Mouse (Mus musculus): ENCODE measurements around the gene Plp2. TPM values are rescaled to one million over a fixed set of nuclear protein-coding genes. Genes with fewer than 3 reads are reported as not detected.
"Not testable (repeated sequence)": the region's sequence is repeated elsewhere in the genome, so short reads cannot be mapped to it uniquely, and the experiment has no call there.

Plp2 gene
- total RNA-seq (2021): 10 to 100 TPM; 54.2 to 55.4 TPM
- long read RNA-seq, experiment 1, transcript Plp2-201 (5 exons, 1,157 nt): major isoform, 22 of 25 reads
- long read RNA-seq, experiment 1, partial matches to known transcripts: 0 of 25 reads
- long read RNA-seq, experiment 1, other reads (novel, unspliced or antisense): 3 of 25 reads
- long read RNA-seq, experiment 2, transcript Plp2-201 (5 exons, 1,157 nt): major isoform, 24 of 26 reads
- long read RNA-seq, experiment 2, partial matches to known transcripts: 1 of 26 reads
- long read RNA-seq, experiment 2, other reads (novel, unspliced or antisense): 1 of 26 reads

DNA sequence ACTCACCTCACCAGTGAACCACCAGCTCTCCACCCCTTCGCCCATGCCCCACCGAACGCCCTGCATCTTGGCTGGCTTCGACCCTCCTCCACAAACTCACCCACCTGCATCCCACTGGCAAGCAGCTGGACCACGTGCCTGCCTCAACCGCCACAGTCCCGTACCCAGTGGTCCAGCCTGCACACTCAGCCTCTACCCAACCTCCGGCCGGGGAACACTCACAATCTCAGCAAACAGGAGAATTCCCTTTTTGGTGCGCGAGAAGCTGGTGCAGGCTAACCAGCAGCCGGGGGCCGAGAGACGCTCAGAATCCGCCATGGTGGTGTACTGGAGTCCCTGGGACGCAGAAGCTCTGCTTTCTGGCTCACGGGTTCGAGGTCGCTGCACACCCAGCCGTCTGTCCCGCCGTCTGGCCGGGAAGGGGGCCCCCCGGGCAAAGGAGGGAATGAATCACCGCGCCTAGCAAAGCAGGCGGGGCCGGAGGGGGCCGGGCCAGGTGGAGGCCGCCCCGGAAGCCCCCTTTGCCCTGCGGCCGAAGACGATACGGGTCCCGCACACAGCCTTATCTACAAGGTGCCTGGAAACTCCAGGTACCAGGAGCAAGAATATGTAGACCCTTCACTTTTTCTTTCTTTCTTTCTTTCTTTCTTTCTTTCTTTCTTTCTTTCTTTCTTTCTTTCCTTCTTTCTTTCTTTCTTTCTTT, at the start of gene Plp2:
Gene Plp2 (minus strand): TSS at position 470 of the 703 bp plus-strand sequence.
- no peak for DNase-seq

DNA sequence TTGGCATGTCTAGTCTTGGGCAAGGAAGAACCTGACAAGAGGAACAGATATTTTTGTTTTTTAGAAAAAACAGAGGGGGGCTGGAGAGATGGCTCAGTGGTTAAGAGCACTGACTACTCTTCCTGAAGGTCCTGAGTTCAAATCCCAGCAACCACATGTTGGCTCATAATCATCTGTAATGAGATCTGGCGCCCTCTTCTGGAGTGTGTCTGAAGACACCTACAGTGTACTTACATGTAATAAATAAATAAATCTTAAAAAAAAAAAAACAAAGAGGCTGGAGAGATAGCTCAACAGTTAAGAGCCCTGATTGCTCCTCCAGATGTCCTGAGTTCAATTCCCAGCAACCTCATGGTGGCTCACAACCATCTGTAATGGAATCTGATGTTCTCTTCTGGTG, 44.9 kb upstream of the Plp2 start:
- not testable (repeated sequence) for DNase-seq

DNA sequence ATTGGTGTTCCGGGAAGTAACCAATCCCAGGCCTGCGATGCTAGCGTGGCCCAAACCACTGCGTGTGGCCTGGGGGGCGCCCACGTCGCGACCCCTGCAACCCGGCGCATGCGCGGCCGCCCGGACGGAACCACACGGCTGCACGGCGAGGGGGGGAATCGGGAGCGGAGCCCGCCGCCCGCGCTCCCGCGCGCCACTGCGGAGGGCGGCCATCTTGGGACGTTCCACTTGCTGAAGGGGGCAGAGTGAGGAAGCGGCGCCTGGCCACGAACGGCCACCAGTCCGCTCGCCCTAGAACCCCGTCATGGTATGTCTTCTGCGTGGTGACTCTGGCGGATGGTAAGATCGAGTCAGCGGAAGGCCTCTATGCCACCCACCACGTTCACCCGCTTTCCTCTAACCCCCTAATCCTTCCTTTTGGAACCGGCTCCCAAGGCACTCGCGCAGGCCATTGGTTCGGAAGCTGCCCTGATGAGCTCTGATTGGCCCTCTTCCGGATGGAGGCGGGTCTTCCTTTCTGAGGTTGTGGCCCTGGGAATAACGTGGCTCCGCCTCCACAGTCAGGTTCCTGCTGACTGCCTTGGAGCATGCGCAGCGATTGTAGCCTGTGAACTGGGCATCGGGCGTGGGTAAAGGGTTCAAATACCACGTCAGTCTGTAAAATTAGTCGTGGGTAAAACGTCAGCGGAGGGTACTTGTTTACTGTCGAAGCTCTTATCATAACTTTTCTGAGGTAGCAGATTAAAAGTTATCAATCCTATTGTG, 43.1 kb upstream of the Plp2 start, which contains the start of gene Wdr45:
Gene Wdr45 (plus strand): TSS at position 199 of the 765 bp plus-strand sequence.
- peak; percentile 80 for DNase-seq

DNA sequence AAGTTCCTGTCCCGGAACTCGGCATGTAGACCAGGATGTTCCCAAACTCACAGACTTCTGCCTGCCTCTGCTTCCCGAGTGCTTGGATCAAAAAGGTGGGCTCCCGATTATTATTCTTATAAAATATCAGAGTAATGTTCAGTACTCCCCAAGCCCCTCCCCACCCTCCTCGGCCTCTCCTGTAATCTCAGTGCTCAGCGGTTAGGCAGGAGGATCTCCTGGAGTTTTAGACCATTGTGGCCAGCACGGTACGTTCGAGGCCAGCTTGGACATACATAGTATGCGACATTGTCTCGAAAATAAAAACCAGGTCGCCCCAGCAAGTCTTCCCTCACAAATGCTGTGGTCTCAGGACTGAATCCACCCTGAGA, 42.6 kb upstream of the Plp2 start:
- not testable (repeated sequence) for DNase-seq

DNA sequence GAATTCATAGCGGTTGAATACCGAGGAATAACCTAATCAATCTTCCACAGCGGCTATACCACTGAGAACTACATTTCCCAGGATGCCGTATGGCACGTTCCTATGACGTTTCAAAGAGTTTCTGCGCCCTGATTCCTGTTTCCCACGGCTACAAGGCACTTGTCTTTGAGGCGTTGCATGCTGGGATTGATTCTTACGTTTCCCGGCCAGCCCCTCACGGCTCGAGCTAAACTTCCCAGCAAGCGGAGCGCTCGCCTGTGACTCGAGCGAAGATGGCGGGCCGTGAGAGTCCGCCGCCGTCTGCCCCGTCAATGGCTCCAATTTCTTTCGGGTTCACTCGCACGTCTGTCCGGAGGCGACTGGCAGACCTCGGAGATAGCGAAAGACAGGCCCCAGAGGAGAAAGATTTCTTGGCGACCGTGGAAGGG, 25.8 kb upstream of the Plp2 start, which contains the start of gene Gpkow:
Gene Gpkow (plus strand): TSS at position 178 of the 428 bp plus-strand sequence.
- DNase-seq: peak; percentile 57

DNA sequence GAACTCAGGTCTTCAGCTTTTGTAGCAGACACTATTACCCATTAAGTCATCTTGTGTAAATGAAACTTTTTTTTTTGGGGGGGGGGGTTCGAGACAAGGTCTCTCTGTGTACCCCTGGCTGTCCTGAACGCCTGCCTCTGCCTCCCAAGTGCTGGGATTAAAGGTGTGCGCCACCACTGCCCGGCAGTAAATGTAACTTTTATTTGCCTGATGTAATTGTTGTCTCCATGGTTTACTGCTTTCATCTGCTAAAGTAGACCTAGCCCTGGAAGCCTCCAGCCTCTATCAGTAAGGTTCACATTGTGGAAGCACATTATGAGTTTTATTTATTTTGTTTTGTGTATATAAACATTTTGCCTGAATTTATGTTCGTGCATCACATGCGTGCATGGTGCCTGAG, 25.3 kb upstream of the Plp2 start:
- no peak for DNase-seq

DNA sequence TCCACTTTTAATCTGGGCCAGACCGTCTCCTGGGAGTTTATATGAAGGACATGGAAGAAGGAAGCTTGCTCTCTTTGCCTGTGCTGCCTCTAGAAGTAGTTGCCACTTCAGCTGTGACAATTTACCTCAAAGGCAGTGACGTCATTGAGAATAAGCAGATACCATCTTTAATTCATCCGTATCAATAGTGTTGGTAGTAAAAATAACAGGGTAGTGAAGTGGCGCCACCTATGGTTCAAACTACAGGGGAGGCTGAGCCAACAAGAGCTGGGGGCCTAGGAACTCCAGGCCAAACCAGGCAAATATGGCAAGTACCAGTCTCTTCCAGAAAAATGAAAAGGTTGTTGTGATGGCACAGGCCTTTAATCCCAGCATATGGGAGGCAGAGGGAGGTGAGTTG, 21.7 kb upstream of the Plp2 start:
- no peak for DNase-seq

DNA sequence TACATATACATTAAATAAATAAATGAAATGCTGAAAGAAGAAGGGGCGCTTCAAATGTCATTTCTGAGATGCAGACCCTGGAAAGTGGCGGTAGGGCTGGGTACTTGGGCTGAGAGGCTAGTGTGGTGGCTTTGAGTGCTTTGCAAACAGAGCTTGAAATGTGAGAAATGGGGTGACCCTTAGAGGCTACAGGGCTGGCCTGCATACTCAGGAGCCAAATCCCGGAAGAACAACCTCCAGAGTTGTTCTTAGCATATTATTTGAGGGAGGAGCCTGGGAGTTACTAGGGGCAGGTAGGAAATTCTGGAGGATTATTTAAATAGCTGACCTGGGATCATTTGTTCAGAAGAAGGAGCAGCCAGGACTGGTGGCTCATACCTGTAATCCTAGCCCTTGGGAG, 19.3 kb upstream of the Plp2 start:
- no peak for DNase-seq

DNA sequence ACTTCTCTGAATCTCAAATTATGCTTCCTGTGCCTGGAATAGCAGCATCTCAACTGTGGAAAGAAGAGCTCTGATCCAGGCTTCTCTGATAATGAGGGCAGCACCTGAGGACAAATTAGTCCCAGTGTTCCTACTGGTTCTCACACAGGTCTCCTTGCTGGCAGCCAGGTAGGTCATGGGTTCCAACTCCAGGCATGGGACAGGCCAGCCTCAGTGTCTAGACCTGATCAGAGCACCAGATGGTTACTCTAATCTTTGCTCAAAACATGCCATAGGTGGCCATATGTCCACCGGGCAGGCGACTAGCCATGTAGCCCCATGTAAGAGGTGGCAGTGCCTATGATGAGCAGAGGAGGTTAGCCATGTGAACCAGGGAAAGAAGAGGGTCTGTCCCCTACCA, 17.1 kb upstream of the Plp2 start:
- no peak for DNase-seq

DNA sequence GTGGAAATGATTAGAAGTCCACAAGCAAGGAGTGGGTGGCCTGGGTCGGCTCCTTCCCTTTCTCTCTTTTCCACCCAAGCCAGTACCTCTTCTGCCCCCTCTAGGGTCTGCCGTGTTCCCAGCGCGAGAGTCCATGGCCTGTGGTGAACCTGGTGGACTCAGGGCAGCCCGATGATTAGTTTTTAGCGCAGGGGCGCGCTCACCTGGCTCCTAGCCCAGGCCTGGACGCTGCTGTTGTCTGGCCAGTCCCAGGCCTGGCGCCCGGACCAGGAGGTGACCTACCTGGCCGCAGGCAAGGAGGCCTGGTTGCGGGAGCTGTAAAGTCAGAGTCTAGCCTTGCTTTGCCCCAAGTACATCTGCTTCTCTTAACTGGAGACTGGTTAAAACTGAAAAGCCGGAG, 9.7 kb upstream of the Plp2 start, which contains the start of gene Magix:
Gene Magix (minus strand): TSS at position 388 of the 400 bp plus-strand sequence.
- DNase-seq: no peak

DNA sequence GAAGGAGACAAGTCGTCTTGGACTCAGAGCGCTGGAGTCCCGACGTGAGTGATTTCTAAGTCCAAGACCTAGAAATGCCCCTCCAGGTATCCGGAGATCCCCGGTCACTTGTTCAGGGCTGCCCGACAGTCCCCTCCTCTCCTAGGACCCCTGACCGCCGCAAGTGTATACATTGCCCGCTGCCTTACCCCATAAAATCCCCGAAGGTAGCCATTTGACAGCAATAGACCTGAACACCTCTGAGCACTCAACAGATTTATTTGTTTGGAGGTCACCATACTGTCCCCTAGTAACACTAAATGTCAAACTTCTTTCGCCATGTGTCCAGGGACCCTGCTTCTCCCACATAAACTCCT, 8.8 kb upstream of the Plp2 start:
- DNase-seq: no peak

DNA sequence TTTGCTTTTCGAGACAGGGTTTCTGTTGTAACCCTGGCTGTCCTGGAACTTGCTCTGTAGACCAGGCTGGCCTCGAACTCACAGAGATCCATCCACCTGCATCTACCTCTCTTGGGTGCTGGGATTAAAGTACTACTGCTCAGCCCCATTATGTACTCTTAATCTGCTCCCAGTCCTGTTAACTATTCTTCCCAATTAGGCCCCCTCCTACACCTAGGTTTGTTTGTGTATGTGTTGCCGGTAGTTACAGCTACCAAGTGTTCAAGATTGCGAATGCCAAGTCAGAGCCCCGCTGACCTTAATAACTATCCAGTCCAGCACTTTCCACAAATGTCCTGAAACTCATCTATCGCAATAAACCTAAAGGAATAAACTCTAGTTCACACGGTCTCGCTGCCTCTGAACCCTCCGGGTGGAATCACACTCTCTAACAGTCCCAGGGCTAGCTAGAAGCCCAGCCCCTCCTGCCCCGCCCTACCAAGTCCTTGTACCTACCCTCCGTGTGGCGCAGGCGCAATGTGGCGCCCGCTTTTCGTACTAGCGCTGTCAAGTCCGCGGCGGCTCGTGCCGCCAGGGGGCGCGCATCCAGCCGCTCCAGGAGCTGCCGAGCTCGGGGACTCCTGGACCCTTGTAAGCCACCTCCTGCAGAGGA, 8.3 kb upstream of the Plp2 start:
- DNase-seq: peak; percentile 91

DNA sequence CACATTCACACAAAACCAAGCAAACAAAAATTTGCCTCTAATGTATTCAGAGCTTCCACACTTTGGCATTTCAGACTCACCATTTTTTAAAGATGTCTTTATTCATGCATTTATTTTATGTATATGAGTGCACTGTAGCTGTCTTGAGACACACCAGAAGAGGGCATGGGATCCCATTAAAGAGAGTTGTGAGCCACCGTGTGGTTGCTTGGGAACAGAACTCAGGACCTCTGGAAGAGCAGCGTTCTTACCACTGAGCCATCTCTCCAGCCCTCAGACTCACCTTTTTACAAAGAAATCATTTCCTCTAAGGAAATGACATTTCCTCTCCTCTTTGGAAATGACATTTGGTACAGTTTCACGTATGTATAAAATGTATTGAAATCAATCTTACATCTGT, 7.8 kb upstream of the Plp2 start:
- no peak for DNase-seq

DNA sequence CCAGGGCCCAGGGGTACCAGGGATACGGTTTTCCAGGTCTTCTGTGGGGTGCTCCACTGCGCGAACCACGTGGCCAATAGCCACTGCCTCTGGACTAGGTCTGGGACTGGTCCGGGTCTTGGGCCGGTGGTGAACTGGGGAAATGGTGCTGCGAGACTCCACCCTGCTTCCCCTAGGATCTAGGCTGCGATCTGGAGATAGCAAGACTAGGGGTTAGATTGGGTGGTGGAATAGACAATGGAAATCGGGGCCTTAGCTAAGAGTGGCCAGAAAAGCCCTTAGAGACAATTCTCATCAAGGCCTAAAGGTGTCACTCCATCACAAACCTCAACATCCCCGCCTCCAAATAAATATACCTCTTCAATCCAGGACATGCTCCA, 3.8 kb upstream of the Plp2 start:
- no peak for DNase-seq

DNA sequence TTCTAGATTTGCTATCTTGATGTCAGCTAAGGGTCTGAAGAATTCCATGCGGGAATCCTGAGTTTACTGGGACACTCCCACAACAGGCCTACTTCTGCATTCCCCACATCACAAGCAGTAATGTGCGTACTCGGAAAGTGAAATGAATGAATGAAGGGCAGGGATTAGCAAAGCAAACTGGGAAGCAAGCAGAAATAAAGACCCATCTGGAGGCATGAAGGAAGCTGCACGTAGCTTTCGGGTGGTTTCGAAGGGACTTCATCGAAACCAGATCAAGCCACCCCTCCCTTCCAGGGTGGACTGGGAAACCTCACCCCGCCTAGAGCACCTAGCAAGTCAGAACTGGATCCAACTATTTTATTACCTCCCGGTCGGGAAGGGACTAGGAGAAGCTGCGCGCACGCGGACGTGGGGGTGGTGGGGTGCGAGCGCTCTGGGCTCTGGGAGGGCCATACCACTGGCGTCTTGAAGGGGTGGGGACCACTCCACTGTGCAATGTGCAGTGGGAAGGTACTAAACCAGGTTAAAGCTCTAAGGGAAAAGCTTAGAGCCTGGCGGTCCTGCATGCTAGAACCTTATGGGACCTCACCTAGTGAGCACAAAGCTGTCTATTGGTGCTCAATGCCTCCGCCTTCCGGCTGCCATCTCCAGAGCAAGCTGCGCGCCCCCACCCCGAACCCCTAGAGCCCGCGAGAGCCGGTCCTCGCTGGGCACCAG, 3.3 kb upstream of the Plp2 start:
- no peak for DNase-seq

DNA sequence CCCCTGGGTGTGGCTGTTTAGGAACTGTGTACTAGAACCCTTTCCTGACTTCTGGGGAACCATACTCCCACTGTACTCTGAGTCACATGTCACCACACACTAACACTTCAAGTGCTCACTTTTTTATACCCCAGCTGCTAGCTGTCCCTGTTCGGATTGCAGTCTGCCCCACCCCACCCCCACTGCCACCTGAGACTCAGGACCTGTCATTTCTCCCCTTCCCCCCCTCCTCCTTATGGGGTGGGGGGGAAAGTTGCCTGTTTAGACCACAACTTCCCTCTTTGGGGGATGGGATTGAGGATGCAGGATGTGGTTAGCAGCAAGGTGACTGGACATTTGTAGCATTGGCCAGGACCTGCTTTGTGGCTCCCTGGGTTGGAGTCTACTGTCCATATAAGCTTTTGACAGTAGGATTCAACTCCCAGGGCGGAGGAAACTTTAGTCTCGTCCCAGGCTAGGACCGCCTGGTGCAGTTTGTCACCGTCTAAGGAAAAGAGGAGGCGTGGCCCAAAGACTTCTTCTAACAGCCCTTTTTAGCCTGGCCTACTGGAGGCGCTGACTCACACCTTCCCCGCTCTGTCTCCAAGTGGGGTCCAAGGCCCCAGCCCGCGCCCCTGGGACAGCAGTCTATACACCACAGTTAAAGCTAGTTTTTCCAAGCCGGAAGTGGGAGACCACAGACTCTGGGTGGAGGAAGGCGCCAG, 2.5 kb upstream of the Plp2 start:
- no peak for DNase-seq

DNA sequence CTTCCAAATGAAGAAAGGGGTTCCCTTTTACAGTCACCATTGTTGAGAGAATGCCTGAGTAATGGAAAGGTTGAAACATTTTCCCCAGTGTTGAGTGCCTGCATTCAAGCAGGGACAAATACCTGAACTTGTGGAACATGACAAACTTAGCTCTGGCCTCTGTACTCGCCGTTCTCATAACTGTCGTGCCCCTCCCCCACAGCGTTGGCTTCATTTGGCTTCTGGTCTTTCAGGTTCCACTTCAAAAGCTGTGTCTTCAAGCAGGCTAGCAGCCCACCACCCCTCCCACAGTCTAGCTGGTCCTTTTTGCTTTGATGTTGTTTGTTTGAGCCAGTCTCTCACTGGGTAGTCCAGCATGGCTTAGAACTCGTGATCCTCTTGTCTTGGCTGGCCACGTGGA, 1.5 kb upstream of the Plp2 start:
- no peak for DNase-seq

DNA sequence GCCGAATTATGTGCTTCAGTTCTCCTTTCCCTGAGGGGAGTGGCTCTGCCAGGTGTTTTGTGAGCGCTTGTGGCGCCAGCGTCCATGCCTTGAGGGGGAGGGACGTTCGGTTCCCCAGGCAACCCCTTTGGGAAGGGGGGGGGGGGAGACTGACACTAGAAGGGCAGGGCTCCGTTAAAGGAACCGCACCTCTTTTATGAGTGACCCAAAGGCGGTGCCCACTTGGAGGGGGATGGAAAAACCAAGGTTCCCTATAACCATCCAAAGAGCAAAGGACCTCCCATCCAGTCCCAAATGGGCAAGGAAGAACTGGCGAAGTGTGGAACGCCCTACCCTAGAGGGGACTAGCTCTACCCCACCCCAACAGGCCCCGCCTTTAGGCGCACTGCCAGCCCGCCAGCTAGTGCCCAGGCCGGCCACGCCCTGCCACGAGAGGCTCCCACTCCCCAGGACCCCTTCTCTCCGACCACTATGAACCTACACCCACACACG, 754 bp downstream of the Plp2 start:
- peak; percentile 66 for DNase-seq

DNA sequence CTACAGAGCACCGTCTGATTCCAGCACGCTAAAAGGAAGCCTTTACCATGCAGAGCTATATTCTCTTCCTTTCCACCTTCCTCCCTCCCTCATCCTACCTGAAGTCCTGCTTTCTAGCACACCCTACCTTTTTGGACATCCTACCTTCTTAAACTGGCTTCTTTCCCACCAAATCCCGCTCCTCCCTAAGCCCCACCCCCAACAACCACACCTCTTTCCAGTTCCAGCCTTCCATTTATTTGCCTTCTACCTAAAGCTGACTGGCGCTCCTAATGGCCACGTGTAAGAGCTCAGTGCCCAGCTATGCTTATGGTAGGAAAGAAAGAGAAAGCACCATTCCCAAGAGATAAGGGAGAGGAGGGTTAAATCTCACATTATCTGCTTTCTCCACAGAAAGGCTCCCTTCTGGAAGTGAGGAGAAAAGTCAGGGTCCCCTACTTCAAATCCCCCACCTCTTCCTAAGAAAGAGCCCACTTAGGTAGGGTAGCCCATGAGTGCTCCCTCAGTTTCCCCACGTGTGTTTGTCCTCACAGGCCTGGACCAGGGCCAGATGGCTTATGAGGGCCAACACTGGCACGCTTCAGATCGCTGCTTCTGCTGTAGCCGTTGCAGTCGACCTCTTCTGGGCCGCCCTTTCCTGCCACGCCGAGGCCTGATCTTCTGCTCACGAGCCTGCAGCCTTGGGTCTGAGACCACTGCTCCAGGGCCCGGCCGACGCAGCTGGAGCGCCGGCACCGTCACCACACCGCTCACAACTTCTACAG, 5.3 kb downstream of the Plp2 start:
- DNase-seq: no peak

DNA sequence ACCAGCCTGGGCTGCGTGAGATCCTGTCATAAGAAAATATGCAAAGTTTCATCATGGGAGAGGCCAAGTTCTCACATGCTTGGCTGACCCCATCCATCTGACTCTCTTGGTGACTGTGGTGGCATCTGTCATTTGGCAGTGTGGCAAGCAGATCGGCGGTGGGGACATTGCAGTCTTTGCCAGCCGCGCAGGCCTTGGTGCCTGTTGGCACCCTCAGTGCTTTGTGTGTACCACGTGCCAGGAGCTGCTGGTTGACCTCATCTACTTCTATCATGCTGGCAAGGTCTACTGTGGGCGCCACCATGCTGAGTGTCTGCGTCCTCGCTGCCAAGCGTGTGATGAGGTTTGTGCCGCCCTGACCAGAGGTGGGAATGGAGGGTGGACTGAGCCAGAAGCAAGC, 6.4 kb downstream of the Plp2 start:
- DNase-seq: no peak

All from gastrocnemius, postnatal 10 days (tissue).